In genomic region chr5:122265187-122265586, GRCm38 (mm10) we compare ENCODE assay signal across 11 mouse cellular contexts. TPM values are rescaled to one million over a fixed set of nuclear protein-coding genes. Genes with fewer than 3 reads are reported as not detected.
A peak's percentile ranks its signal among the peaks of the same experiment; 100 is the strongest.
DNase-seq lines count a peak whose midpoint lies in the region; ATAC-seq lines count a peak whose summit lies in the region.
"Had no signal": no experiment of that assay in that cellular context is flagged by ENCODE, and none has a peak within 500 bp of the region (broad histone marks: within the 10 kb centered on the region; RNA-seq: fewer than 3 reads in every experiment).

No protein-coding gene starts in this region.

- H3K4me1 ChIP-seq in hindbrain, embryonic 15.5 days (replicated peaks) = peaks cover 23% of the 10 kb centered on the region
- H3K4me1 ChIP-seq in hindbrain, embryonic 11.5 days (replicated peaks; ENCODE audit: control insufficient read depth, insufficient read depth, low read length) = no peaks in the 10 kb centered on the region; the same call in 1 of the 2 replicates
- H3K4me1 ChIP-seq in neural tube, embryonic 15.5 days = peaks cover 25% of the 10 kb centered on the region

- no peak overlapping the region for H3K9ac ChIP-seq in hindbrain, embryonic 15.5 days
- H3K9ac ChIP-seq in hindbrain, embryonic 11.5 days (ENCODE audit: low read depth, low read length) = no peak overlapping the region
- H3K9ac ChIP-seq in neural tube, embryonic 15.5 days (replicated peaks) = no peak overlapping the region

- DNase-seq in hindbrain, embryonic 11.5 days (ENCODE audit: low spot score) = no peak
- no peak for DNase-seq in neural tube, embryonic 10.5 days (ENCODE audit: extremely low spot score, low spot score)
- peak; percentile 76 for DNase-seq in ZHBTc4 (ENCODE audit: low read depth, low spot score)
- DNase-seq in naive thymus-derived CD4-positive, alpha-beta T cell, adult 2 months (ENCODE audit: low read depth) = peak; percentile 58
- no peak for DNase-seq in gastrocnemius, postnatal 10 days
- no peak for DNase-seq in yolk sac, embryonic 10.5 days (ENCODE audit: low spot score)
- DNase-seq: adrenal gland, adult 8-10 months; cerebellum, postnatal 36 days; kidney, postnatal 14 days had no signal

- H3K9me3 ChIP-seq in hindbrain, embryonic 15.5 days = no peaks in the 10 kb centered on the region
- no peaks in the 10 kb centered on the region for H3K9me3 ChIP-seq in hindbrain, embryonic 11.5 days (ENCODE audit: control insufficient read depth, low read length)
- H3K9me3 ChIP-seq in neural tube, embryonic 15.5 days (replicated peaks) = no peaks in the 10 kb centered on the region

- WGBS in hindbrain, embryonic 15.5 days = 72% methylated on average over 3 of the region's 3 CpGs
- WGBS in hindbrain, embryonic 11.5 days = 60% methylated on average over 3 of the region's 3 CpGs
- 80% methylated on average over 3 of the region's 3 CpGs for WGBS in neural tube, embryonic 15.5 days

- no peaks in the 10 kb centered on the region for H3K27me3 ChIP-seq in hindbrain, embryonic 15.5 days
- no peaks in the 10 kb centered on the region for H3K27me3 ChIP-seq in hindbrain, embryonic 11.5 days (ENCODE audit: control insufficient read depth, insufficient read depth, low read length)
- no peaks in the 10 kb centered on the region for H3K27me3 ChIP-seq in neural tube, embryonic 15.5 days (replicated peaks)

- no peak overlapping the region for H3K4me3 ChIP-seq in hindbrain, embryonic 15.5 days
- no peak overlapping the region for H3K4me3 ChIP-seq in hindbrain, embryonic 11.5 days (ENCODE audit: low read depth, low read length)
- no peak overlapping the region for H3K4me3 ChIP-seq in neural tube, embryonic 15.5 days (replicated peaks)

- no peak for ATAC-seq in hindbrain, embryonic 15.5 days (ENCODE audit: low FRiP score, low read depth)
- ATAC-seq in hindbrain, embryonic 11.5 days (ENCODE audit: low FRiP score) = no peak
- ATAC-seq in neural tube, embryonic 15.5 days (ENCODE audit: low FRiP score) = no peak

- H3K27ac ChIP-seq in hindbrain, embryonic 15.5 days (replicated peaks) = no peak overlapping the region
- H3K27ac ChIP-seq in hindbrain, embryonic 11.5 days (ENCODE audit: low read depth, low read length) = no peak overlapping the region
- no peak overlapping the region for H3K27ac ChIP-seq in neural tube, embryonic 15.5 days (replicated peaks)

- peak overlapping the region; percentile 72; the same call in 1 of the 2 replicates for H3K4me2 ChIP-seq in hindbrain, embryonic 15.5 days
- H3K4me2 ChIP-seq in hindbrain, embryonic 11.5 days (replicated peaks; ENCODE audit: low read depth, low read length) = no peak overlapping the region
- peak overlapping the region; percentile 73; the same call in 1 of the 2 replicates for H3K4me2 ChIP-seq in neural tube, embryonic 15.5 days

- H3K36me3 ChIP-seq in hindbrain, embryonic 15.5 days = no peaks in the 10 kb centered on the region
- no peaks in the 10 kb centered on the region for H3K36me3 ChIP-seq in hindbrain, embryonic 11.5 days (ENCODE audit: control insufficient read depth, insufficient read depth, low read length)
- no peaks in the 10 kb centered on the region for H3K36me3 ChIP-seq in neural tube, embryonic 15.5 days

RNA-seq across cellular contexts. Expression of gene Tctn1, which starts 0.9 kb away (rescaled TPM):
- 5.1 and 5.3 TPM in 2 replicates for polyA plus RNA-seq in hindbrain, embryonic 15.5 days (2015; fragmentation: Nextera tagmentation; extraction: Ambion mirVana)
- polyA plus RNA-seq in hindbrain, embryonic 11.5 days (2014; fragmentation: Nextera tagmentation; extraction: Ambion mirVana) = 4.4 and 5.6 TPM in 2 replicates
- polyA plus RNA-seq in neural tube, embryonic 15.5 days (2015; fragmentation: Nextera tagmentation; extraction: Ambion mirVana) = 5.8 and 6.0 TPM in 2 replicates
- 1 to 10 TPM; 2.8 to 6.3 TPM for total RNA-seq in gastrocnemius, postnatal 10 days (2021)

RNA-seq across cellular contexts. Expression of gene Pptc7, which starts 19.0 kb away (rescaled TPM):
- polyA plus RNA-seq in hindbrain, embryonic 15.5 days (2015; fragmentation: Nextera tagmentation; extraction: Ambion mirVana) = 8.1 and 8.2 TPM in 2 replicates
- polyA plus RNA-seq in hindbrain, embryonic 11.5 days (2014; fragmentation: Nextera tagmentation; extraction: Ambion mirVana) = 8.1 and 8.4 TPM in 2 replicates
- polyA plus RNA-seq in neural tube, embryonic 15.5 days (2015; fragmentation: Nextera tagmentation; extraction: Ambion mirVana) = 8.7 and 9.3 TPM in 2 replicates
- total RNA-seq in gastrocnemius, postnatal 10 days (2021) = 10 to 100 TPM; 30.0 to 36.1 TPM

RNA-seq across cellular contexts. Expression of gene Hvcn1, which starts 58.6 kb away (rescaled TPM):
- polyA plus RNA-seq in hindbrain, embryonic 15.5 days (2015; fragmentation: Nextera tagmentation; extraction: Ambion mirVana) = 1.4 and 1.6 TPM in 2 replicates
- polyA plus RNA-seq in hindbrain, embryonic 11.5 days (2014; fragmentation: Nextera tagmentation; extraction: Ambion mirVana) = 5.0 and 6.1 TPM in 2 replicates
- 1.3 and 4.1 TPM in 2 replicates for polyA plus RNA-seq in neural tube, embryonic 15.5 days (2015; fragmentation: Nextera tagmentation; extraction: Ambion mirVana)
- total RNA-seq in gastrocnemius, postnatal 10 days (2021) = 1 to 10 TPM; 4.0 to 4.3 TPM

Comparison
In these comparisons a context has a peak if more than half of its experiments do, and no peak if none do; other contexts are left out.
1. DNase-seq: peak in ZHBTc4 (single experiment) and naive thymus-derived CD4-positive, alpha-beta T cell, adult 2 months (single experiment); none in hindbrain, embryonic 11.5 days (single experiment), neural tube, embryonic 10.5 days (single experiment), gastrocnemius, postnatal 10 days (single experiment) and yolk sac, embryonic 10.5 days (single experiment).